Mouse (Mus musculus) kidney, embryonic 16.5 days (tissue): ENCODE measurements around the gene Trpv5. TPM values are rescaled to one million over a fixed set of nuclear protein-coding genes. Genes with fewer than 3 reads are reported as not detected.

Experiments used
- ATAC-seq: fragments of 200-750 bp; cut with Nextera tagmentation; 2 replicates; pipeline ENCODE4 v1.8.0; 2017; ENCODE audit warnings: moderate TSS enrichment; ENCODE audit not compliant: low FRiP score, low TSS enrichment
- H3K27ac ChIP-seq: fragments of 300-500 bp; sonication (generic); 2 replicates; pipeline ENCODE4 v1.5.1; 2014; ENCODE audit warnings: low read length
- H3K27me3 ChIP-seq: fragments of 300-500 bp; sonication (generic); 2 replicates; pipeline ENCODE4 v1.6.1; 2014; ENCODE audit warnings: low read length, control low read depth, mixed read lengths; ENCODE audit not compliant: insufficient read depth
- H3K36me3 ChIP-seq: fragments of 300-500 bp; sonication (generic); 2 replicates; pipeline ENCODE4 v1.6.1; 2014; ENCODE audit warnings: low read length, control low read depth, mixed read lengths; ENCODE audit not compliant: insufficient read depth
- H3K4me1 ChIP-seq: fragments of 300-500 bp; sonication (generic); 2 replicates; pipeline ENCODE4 v1.6.1; 2014; ENCODE audit warnings: low read length, control low read depth, mixed read lengths; ENCODE audit not compliant: insufficient read depth
- H3K4me2 ChIP-seq: fragments of 300-500 bp; sonication (generic); replicated peaks from 2 replicates; pipeline ENCODE4 v1.6.1; 2014; ENCODE audit warnings: low read depth, low read length
- H3K4me3 ChIP-seq: fragments of 300-500 bp; sonication (generic); 2 replicates; pipeline ENCODE4 v1.5.1; 2014; ENCODE audit warnings: mild to moderate bottlenecking, low read length
- H3K9ac ChIP-seq: fragments of 300-500 bp; sonication (generic); replicated peaks from 2 replicates; pipeline ENCODE4 v1.6.1; 2014; ENCODE audit warnings: low read length
- H3K9me3 ChIP-seq: fragments of 300-500 bp; sonication (generic); 2 replicates; pipeline ENCODE4 v1.6.1; 2016; ENCODE audit warnings: low read length, control low read depth
- WGBS: fragments of 180-500 bp; shearing (Covaris S2); extraction: QIAGEN DNeasy Blood & Tissue Kit; methylation state at CpG from one replicate; pipeline ENCODE4 v1.1.7; 2014; 5-methylcytosine and 5-hydroxymethylcytosine counted together
- polyA plus RNA-seq: library from polyadenylated mRNA; unstranded; fragments of >200 nt; fragmentation: Nextera tagmentation; extraction: Ambion mirVana; gene quantifications from 2 replicates; pipeline ENCODE4 v1.2.1, GENCODE M21; 2015

The Trpv5 gene
- polyA plus RNA-seq, 1 experiment from 2014 or later, result 3.8 TPM

DNA sequence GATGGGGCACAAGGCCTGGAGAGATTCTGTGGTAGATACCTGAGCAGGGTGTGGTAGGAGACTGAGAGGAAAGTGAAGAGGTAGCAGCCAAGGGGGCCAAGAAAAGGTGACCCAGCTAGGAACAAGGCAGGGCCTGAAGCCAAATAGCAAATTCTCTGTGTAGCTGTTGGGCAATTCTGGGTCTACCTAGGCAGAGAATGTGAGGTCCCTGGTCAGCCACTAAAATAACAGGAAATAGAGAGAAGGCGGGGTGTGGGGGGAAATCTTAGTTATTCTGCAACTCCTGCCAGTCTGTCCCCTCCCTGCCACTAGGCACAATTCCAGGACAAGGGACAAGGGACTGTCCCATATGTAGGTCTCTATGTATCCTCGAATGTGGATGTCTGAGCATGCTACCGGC is 37.3 kb downstream of the Trpv5 start:
- no peak overlapping the region for H3K27ac ChIP-seq
- no peak for ATAC-seq
- no peak overlapping the region for H3K4me2 ChIP-seq

DNA sequence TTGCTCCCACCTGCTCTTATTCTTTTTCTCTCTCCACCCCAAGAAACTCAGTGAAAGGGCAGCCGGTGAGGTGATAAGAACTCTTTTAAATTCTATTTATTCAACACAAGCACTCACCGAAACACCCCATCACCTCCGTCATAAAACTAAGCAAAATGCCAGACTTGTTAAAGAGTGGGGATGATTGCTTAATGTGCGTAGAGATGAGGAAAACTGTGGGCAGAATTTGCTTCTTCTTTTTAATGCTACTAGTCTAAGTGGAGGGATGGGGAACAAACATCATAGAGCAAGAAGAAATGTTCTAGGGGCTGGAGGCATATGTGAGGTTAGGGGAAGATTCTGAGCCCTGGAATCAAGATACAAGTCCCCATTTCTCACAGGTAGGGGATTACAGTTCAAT is 37.8 kb downstream of the Trpv5 start:
- Histone ChIP-seq H3K9ac (no peak overlapping the region), H3K9me3 (no peaks in the 10 kb centered on the region), H3K36me3 (no peaks in the 10 kb centered on the region), H3K27me3 (no peaks in the 10 kb centered on the region), H3K27ac (no peak overlapping the region), H3K4me1 (no peaks in the 10 kb centered on the region), H3K4me3 (no peak overlapping the region), H3K4me2 (no peak overlapping the region)
- 75% methylated on average over 4 of the region's 4 CpGs for WGBS
- no peak for ATAC-seq

More for the DNA sequence above, 37.3 kb downstream of the Trpv5 start:
- H3K9me3 ChIP-seq, result no peaks in the 10 kb centered on the region
- WGBS, result 87% methylated on average over 3 of the region's 3 CpGs
- H3K36me3 ChIP-seq, result no peaks in the 10 kb centered on the region
- no peak overlapping the region for H3K4me3 ChIP-seq
- no peaks in the 10 kb centered on the region for H3K27me3 ChIP-seq
- no peak overlapping the region for H3K9ac ChIP-seq
- no peaks in the 10 kb centered on the region for H3K4me1 ChIP-seq

DNA sequence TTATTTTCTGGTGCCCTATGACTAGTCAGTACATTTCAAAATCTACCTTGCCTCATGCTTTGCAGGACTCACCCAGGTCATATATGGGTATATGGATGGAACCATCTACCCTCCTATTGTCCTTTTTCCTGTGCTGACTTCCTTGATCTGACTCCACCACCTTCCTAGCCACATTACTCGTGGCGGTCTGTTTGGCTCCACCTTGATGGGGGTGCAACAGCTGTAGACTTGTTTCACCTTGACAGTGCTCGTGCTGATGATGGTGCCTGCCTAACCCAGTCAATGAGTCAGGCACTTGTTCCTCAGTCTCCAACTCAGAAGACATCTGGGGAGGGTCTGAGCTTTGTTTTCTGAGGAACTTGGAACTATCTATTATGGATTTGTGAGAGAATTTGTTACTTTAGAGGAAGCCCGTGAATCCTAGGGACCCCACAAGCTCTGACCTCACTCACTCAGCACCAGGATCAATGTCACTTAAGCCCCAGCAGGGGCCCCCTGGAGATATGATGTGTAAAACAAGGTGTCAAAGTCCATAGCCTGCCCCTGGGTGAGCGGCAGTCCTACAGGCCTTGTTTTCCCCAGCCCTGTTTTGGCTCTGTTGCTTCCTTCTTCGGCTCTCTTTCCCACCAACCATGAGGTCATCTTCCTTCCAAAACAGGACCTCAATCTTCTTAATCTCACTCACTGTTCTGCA is 39.2 kb downstream of the Trpv5 start:
- no peak overlapping the region for H3K4me3 ChIP-seq
- ATAC-seq, result no peak

DNA sequence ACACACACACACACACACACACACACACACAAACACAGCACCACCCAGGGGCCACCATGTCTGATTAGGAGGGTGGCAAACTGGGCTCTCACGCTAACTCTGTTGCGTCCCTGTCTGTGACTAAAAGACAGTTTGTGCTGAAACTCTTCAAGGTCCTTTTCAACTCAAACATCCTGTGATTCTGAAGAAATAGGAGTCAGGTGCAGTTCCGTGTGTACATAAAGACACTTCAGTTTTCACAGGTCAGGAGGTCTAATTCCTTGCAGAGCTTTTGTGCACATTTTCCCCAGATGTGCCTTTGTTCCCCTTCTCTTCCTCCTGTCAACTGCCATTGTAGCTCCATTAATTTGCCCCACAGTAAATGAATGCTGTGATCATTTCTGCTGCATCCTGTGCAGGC is 40.1 kb downstream of the Trpv5 start:
- WGBS, result 64% methylated on average over 3 of the region's 3 CpGs
- no peak overlapping the region for H3K4me3 ChIP-seq
- no peak overlapping the region for H3K27ac ChIP-seq
- ATAC-seq, result no peak
- H3K27me3 ChIP-seq, result no peaks in the 10 kb centered on the region
- no peak overlapping the region for H3K9ac ChIP-seq
- H3K4me2 ChIP-seq, result no peak overlapping the region
- H3K9me3 ChIP-seq, result no peaks in the 10 kb centered on the region
- no peaks in the 10 kb centered on the region for H3K4me1 ChIP-seq
- no peaks in the 10 kb centered on the region for H3K36me3 ChIP-seq

More for the DNA sequence above, 39.2 kb downstream of the Trpv5 start:
- Histone ChIP-seq H3K27me3 (no peaks in the 10 kb centered on the region), H3K9me3 (no peaks in the 10 kb centered on the region), H3K9ac (no peak overlapping the region), H3K4me2 (no peak overlapping the region), H3K27ac (no peak overlapping the region), H3K36me3 (no peaks in the 10 kb centered on the region), H3K4me1 (no peaks in the 10 kb centered on the region)
- WGBS, result 81% methylated on average over 6 of the region's 6 CpGs

DNA sequence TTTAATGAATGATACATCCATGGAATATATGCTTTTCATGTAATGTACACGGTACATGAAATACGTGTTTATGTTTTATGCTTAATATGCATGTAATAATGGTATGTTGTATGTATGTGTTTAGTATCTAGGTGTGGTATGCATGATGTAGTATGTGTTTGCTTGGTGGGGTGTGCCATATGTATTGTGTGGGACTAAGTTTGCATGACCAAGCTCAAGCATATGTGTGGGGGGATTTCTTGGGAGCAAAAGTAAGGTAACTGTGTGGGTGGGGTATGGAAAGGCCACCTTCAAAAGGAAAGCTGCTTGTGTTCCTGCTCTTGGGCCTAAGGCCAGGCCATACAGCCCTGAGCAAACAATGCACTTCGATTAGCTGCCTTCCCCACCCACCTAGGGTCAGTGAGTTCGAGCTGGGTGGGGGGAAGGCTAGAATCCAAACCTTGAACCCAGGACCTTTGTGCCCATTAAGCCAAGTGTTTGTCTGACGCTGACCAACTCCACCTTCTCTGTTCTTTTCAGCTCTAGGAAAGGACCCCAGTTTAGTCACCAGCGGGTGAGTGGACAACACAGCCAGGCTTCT is 42.6 kb downstream of the Trpv5 start:
- Histone ChIP-seq H3K27ac (no peak overlapping the region), H3K4me3 (no peak overlapping the region), H3K9me3 (no peaks in the 10 kb centered on the region), H3K27me3 (no peaks in the 10 kb centered on the region), H3K4me1 (no peaks in the 10 kb centered on the region), H3K9ac (no peak overlapping the region), H3K36me3 (no peaks in the 10 kb centered on the region), H3K4me2 (no peak overlapping the region)
- ATAC-seq, result no peak
- 76% methylated on average over 6 of the region's 6 CpGs for WGBS

DNA sequence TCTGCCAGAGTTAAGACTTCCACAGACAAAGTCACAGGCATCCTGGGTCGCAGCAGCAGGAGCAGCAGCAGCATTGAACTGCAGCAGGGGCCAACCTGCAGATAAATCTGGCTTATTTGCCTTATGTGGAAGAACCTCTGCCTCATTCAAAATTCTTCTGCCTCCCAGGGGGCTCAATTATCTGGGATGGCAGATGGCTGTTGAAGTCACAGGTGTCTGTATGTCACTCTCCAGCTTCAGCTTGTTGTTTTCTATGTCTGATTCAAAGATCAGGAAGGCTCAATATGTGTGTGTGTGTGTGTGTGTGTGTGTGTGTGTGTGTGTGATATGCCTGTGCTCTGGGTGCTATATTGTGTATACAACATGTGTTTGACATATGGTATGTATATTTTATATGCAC is 43.2 kb downstream of the Trpv5 start:
- H3K27me3 ChIP-seq, result no peaks in the 10 kb centered on the region
- no peak overlapping the region for H3K27ac ChIP-seq
- no peaks in the 10 kb centered on the region for H3K4me1 ChIP-seq
- no peak overlapping the region for H3K4me2 ChIP-seq
- no peak overlapping the region for H3K4me3 ChIP-seq
- 33% methylated on average over 1 of the region's 1 CpGs for WGBS
- no peaks in the 10 kb centered on the region for H3K36me3 ChIP-seq
- no peak overlapping the region for H3K9ac ChIP-seq
- no peaks in the 10 kb centered on the region for H3K9me3 ChIP-seq
- no peak for ATAC-seq

DNA sequence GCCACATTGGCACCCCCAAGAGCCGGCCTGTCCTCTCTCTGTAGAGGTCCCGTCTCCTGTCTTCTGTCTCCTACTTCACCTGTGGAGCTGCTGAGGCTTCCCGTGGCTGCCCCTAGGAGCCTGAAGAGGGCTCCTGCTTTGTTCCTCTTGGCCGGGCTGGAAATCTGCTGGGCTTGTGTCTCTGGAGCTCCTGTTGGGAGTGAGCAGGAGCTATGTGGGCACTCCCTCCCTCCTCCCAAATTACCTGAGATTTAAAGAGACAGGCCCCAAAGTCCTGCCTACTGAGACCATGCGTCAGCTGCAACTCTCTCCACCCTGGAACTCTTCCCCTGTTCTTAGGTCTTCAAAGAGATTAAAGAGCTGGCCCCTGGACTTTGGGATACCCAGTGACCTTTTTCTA is 44.4 kb downstream of the Trpv5 start, which contains the start of gene Trpv6:
Gene Trpv6, minus strand, starts transcription at position 228 of the 400 bp plus-strand sequence.
- Histone ChIP-seq H3K4me3 (peak within 1 kb of the TSS; percentile 38), H3K4me1 (no peaks in the 10 kb centered on the region), H3K27ac (no peak within 1 kb of the TSS), H3K4me2 (peak within 1 kb of the TSS; percentile 38), H3K36me3 (no peaks in the 10 kb centered on the region), H3K27me3 (no peaks in the 10 kb centered on the region), H3K9me3 (no peaks in the 10 kb centered on the region), H3K9ac (0 out of 2 replicates have a peak within 1 kb of the TSS, but pooled peaks have one; percentile 25)
- WGBS, result 9% methylated on average over 5 of the region's 5 CpGs
- peak; percentile 63 for ATAC-seq

DNA sequence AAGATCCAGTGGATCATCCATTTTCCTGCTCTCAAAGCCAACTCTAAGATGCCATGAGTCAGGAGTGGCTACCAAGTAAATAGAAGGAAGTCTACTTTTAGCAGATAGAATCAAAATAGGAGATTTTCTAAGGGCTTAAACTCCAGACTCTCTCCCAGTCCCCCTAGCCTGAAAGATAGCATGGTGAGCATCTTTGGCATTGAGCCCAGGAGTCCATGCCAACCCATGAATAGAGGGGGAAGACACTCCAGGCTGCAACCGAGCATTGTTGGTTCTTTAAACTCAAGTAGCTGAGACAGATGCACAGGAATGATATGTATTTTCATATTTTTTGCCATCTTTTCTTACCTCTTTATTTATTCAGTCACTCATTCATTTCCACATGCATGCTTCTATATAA is 45.4 kb downstream of the Trpv5 start:
- Histone ChIP-seq H3K4me3 (peak overlapping the region; percentile 38; the same call in 1 of the 2 replicates), H3K4me2 (peak overlapping the region; percentile 38), H3K9me3 (no peaks in the 10 kb centered on the region), H3K9ac (no peak overlapping the region), H3K27ac (no peak overlapping the region), H3K4me1 (no peaks in the 10 kb centered on the region), H3K27me3 (no peaks in the 10 kb centered on the region), H3K36me3 (no peaks in the 10 kb centered on the region)
- WGBS, result 64% methylated on average over 1 of the region's 1 CpGs
- ATAC-seq, result no peak

DNA sequence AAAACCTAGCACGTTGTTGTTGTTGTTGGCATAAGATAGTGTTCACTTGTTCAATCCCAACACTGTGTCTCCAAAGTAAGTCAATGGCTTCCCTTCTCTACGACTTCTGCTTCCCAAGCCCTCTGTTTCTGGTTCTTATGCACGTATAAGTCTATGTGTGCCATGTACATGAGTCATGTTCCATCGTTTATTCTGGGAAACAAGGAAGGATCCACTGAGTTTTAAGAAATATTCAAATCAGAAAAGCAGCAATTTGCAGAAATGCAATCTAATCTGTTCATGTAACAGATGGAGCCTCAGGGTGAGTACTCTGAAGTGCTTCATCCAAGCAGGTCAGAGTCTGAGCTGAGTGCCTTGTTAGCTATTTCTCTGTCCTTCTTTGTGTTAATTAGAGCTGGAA is 49.0 kb downstream of the Trpv5 start:
- H3K4me1 ChIP-seq, result no peaks in the 10 kb centered on the region
- H3K36me3 ChIP-seq, result no peaks in the 10 kb centered on the region
- no peaks in the 10 kb centered on the region for H3K9me3 ChIP-seq
- ATAC-seq, result no peak
- no peak overlapping the region for H3K4me2 ChIP-seq
- H3K4me3 ChIP-seq, result no peak overlapping the region
- WGBS, result 84% methylated on average over 4 of the region's 4 CpGs
- H3K9ac ChIP-seq, result no peak overlapping the region
- H3K27ac ChIP-seq, result no peak overlapping the region
- no peaks in the 10 kb centered on the region for H3K27me3 ChIP-seq

DNA sequence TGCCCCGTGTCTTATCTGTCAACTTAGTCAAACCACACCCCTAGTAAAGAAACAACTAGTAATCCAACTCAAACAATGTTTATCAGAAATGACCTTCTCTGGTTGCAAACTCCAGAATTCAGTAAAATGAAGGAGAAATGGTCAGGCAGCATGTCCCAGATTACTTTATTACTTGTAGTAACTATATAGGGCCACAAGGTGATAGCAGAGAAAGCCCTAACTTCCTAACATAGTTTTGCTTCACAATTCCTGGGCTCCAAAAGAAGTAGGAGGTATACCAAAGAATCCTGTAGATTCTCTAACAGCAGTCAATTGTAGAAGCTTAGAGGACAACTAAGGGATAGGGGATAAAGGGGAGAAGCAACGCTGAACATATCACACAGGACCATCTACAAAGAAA is 49.8 kb downstream of the Trpv5 start:
- 72% methylated on average over 2 of the region's 2 CpGs for WGBS
- Histone ChIP-seq H3K27ac (no peak overlapping the region), H3K36me3 (no peaks in the 10 kb centered on the region), H3K4me3 (no peak overlapping the region), H3K4me2 (no peak overlapping the region), H3K9ac (no peak overlapping the region), H3K9me3 (no peaks in the 10 kb centered on the region), H3K27me3 (no peaks in the 10 kb centered on the region), H3K4me1 (no peaks in the 10 kb centered on the region)
- ATAC-seq, result no peak
